16 mouse cellular contexts compared by ENCODE assay signal in genomic region chr12:57548981-57549666, GRCm38 (mm10). TPM values are rescaled to one million over a fixed set of nuclear protein-coding genes. Genes with fewer than 3 reads are reported as not detected.
DNase-seq lines count a peak whose midpoint lies in the region; ATAC-seq lines count a peak whose summit lies in the region.
"Had no signal": no experiment of that assay in that cellular context is flagged by ENCODE, and none has a peak within 500 bp of the region (broad histone marks: within the 10 kb centered on the region; RNA-seq: fewer than 3 reads in every experiment).

No protein-coding gene starts in this region.

- DNase-seq in hindbrain, embryonic 11.5 days (ENCODE audit: low spot score): peak; percentile 59
- peak; percentile 93 for DNase-seq in midbrain, embryonic 11.5 days (ENCODE audit: low spot score, missing footprints)
- DNase-seq in intestine, embryonic 14.5 days (ENCODE audit: low spot score): peak; percentile 72
- no peak for DNase-seq in cerebellum, adult 18-20 months
- no peak for DNase-seq in kidney, adult 11 months
- DNase-seq: cerebellum, adult 11 months; gastrocnemius, postnatal 14 days; kidney, postnatal 14 days had no signal

- ATAC-seq in hindbrain, embryonic 11.5 days (ENCODE audit: low FRiP score): no peak
- ATAC-seq in hindbrain, embryonic 12.5 days (ENCODE audit: low FRiP score): no peak
- ATAC-seq in midbrain, embryonic 11.5 days (ENCODE audit: low FRiP score): no peak
- no peak for ATAC-seq in midbrain, embryonic 16.5 days
- 0 out of 2 replicates have a peak, but pooled peaks have one; percentile 4 for ATAC-seq in intestine, embryonic 14.5 days (replicated peaks; ENCODE audit: low FRiP score, low TSS enrichment, low read depth)
- 0 out of 2 replicates have a peak, but pooled peaks have one; percentile 24 for ATAC-seq in stomach, embryonic 14.5 days (ENCODE audit: insufficient number of reproducible peaks, insufficient read depth, low FRiP score, low read depth)
- ATAC-seq: forebrain, embryonic 15.5 days; hindbrain, embryonic 16.5 days had no signal

- no peaks in the 10 kb centered on the region for H3K9me3 ChIP-seq in hindbrain, embryonic 11.5 days (ENCODE audit: control insufficient read depth, low read length)
- 0 out of 2 replicates have a peak, but pooled peaks cover 2% of the 10 kb centered on the region for H3K9me3 ChIP-seq in hindbrain, embryonic 12.5 days (replicated peaks)
- H3K9me3 ChIP-seq in midbrain, embryonic 11.5 days (ENCODE audit: control insufficient read depth, low read length): no peaks in the 10 kb centered on the region
- H3K9me3 ChIP-seq in midbrain, embryonic 16.5 days (replicated peaks; ENCODE audit: control insufficient read depth, low read length, poor library complexity, severe bottlenecking): no peaks in the 10 kb centered on the region
- H3K9me3 ChIP-seq in intestine, embryonic 14.5 days (ENCODE audit: control insufficient read depth, low read length): no peaks in the 10 kb centered on the region
- H3K9me3 ChIP-seq in stomach, embryonic 14.5 days (ENCODE audit: control insufficient read depth, low read depth, low read length): no peaks in the 10 kb centered on the region
- H3K9me3 ChIP-seq: embryonic facial prominence, embryonic 12.5 days; forebrain, embryonic 15.5 days had no signal

- H3K4me2 ChIP-seq in hindbrain, embryonic 11.5 days (replicated peaks; ENCODE audit: low read depth, low read length): no peak overlapping the region
- H3K4me2 ChIP-seq in hindbrain, embryonic 12.5 days (replicated peaks): no peak overlapping the region
- H3K4me2 ChIP-seq in midbrain, embryonic 11.5 days: peak overlapping the region; percentile 36
- H3K4me2 ChIP-seq in midbrain, embryonic 16.5 days (ENCODE audit: low read length): no peak overlapping the region; the same call in 1 of the 2 replicates
- peak overlapping the region; percentile 35 for H3K4me2 ChIP-seq in intestine, embryonic 14.5 days (ENCODE audit: low read length)
- H3K4me2 ChIP-seq in stomach, embryonic 14.5 days (replicated peaks; ENCODE audit: low read depth, low read length): peak overlapping the region; percentile 79
- H3K4me2 ChIP-seq: embryonic facial prominence, embryonic 12.5 days; forebrain, embryonic 15.5 days had no signal

- no peak overlapping the region for H3K4me3 ChIP-seq in hindbrain, embryonic 11.5 days (ENCODE audit: low read depth, low read length)
- H3K4me3 ChIP-seq in hindbrain, embryonic 12.5 days: no peak overlapping the region
- peak overlapping the region; percentile 11 for H3K4me3 ChIP-seq in midbrain, embryonic 11.5 days (ENCODE audit: low read depth, low read length)
- H3K4me3 ChIP-seq in midbrain, embryonic 16.5 days (ENCODE audit: low read depth, low read length): no peak overlapping the region
- 0 out of 2 replicates have a peak overlapping the region, but pooled peaks have one; percentile 27 for H3K4me3 ChIP-seq in intestine, embryonic 14.5 days (ENCODE audit: low read depth, low read length)
- peak overlapping the region; percentile 25 for H3K4me3 ChIP-seq in stomach, embryonic 14.5 days (ENCODE audit: low read depth, low read length)
- H3K4me3 ChIP-seq: embryonic facial prominence, embryonic 12.5 days; forebrain, embryonic 15.5 days had no signal

- no peak overlapping the region for H3K9ac ChIP-seq in hindbrain, embryonic 11.5 days (ENCODE audit: low read depth, low read length)
- no peak overlapping the region for H3K9ac ChIP-seq in hindbrain, embryonic 12.5 days
- H3K9ac ChIP-seq in midbrain, embryonic 11.5 days (ENCODE audit: low read length): peak overlapping the region; percentile 20; the same call in 1 of the 2 replicates
- H3K9ac ChIP-seq in midbrain, embryonic 16.5 days (ENCODE audit: low read depth, low read length): no peak overlapping the region
- H3K9ac ChIP-seq in intestine, embryonic 14.5 days (ENCODE audit: low read length): no peak overlapping the region
- peak overlapping the region; percentile 25; the same call in 1 of the 2 replicates for H3K9ac ChIP-seq in stomach, embryonic 14.5 days (replicated peaks; ENCODE audit: low read depth, low read length)
- H3K9ac ChIP-seq: embryonic facial prominence, embryonic 12.5 days; forebrain, embryonic 15.5 days had no signal

- WGBS in hindbrain, embryonic 11.5 days: 2% methylated on average over 25 of the region's 25 CpGs
- WGBS in hindbrain, embryonic 12.5 days: 2% methylated on average over 25 of the region's 25 CpGs
- 2% methylated on average over 24 of the region's 25 CpGs for WGBS in midbrain, embryonic 11.5 days
- 3% methylated on average over 25 of the region's 25 CpGs for WGBS in midbrain, embryonic 16.5 days
- 3% methylated on average over 25 of the region's 25 CpGs for WGBS in intestine, embryonic 14.5 days
- WGBS in stomach, embryonic 14.5 days: 2% methylated on average over 25 of the region's 25 CpGs

- no peak overlapping the region for H3K27ac ChIP-seq in hindbrain, embryonic 11.5 days (ENCODE audit: low read depth, low read length)
- no peak overlapping the region for H3K27ac ChIP-seq in hindbrain, embryonic 12.5 days
- H3K27ac ChIP-seq in midbrain, embryonic 11.5 days (ENCODE audit: low read depth, low read length): no peak overlapping the region
- H3K27ac ChIP-seq in midbrain, embryonic 16.5 days (ENCODE audit: low read length): no peak overlapping the region
- H3K27ac ChIP-seq in intestine, embryonic 14.5 days (ENCODE audit: low read depth): peak overlapping the region; percentile 12
- peak overlapping the region; percentile 67 for H3K27ac ChIP-seq in stomach, embryonic 14.5 days (ENCODE audit: low read length)
- H3K27ac ChIP-seq: embryonic facial prominence, embryonic 12.5 days; forebrain, embryonic 15.5 days had no signal

- H3K4me1 ChIP-seq in hindbrain, embryonic 11.5 days (replicated peaks; ENCODE audit: control insufficient read depth, insufficient read depth, low read length): peaks cover 9% of the 10 kb centered on the region
- H3K4me1 ChIP-seq in hindbrain, embryonic 12.5 days: peaks cover 11% of the 10 kb centered on the region
- peaks cover 17% of the 10 kb centered on the region; the same call in 1 of the 2 replicates for H3K4me1 ChIP-seq in midbrain, embryonic 11.5 days (ENCODE audit: control insufficient read depth, insufficient read depth, low read length)
- peaks cover 5% of the 10 kb centered on the region; the same call in 1 of the 2 replicates for H3K4me1 ChIP-seq in midbrain, embryonic 16.5 days (ENCODE audit: control insufficient read depth, insufficient read depth, low read length)
- 0 out of 2 replicates have a peak, but pooled peaks cover 6% of the 10 kb centered on the region for H3K4me1 ChIP-seq in intestine, embryonic 14.5 days (replicated peaks; ENCODE audit: control insufficient read depth, insufficient read depth, low read length)
- 0 out of 2 replicates have a peak, but pooled peaks cover 7% of the 10 kb centered on the region for H3K4me1 ChIP-seq in stomach, embryonic 14.5 days (ENCODE audit: control insufficient read depth, insufficient read depth, low read length)

- no peaks in the 10 kb centered on the region for H3K36me3 ChIP-seq in hindbrain, embryonic 11.5 days (ENCODE audit: control insufficient read depth, insufficient read depth, low read length)
- no peaks in the 10 kb centered on the region for H3K36me3 ChIP-seq in hindbrain, embryonic 12.5 days
- H3K36me3 ChIP-seq in midbrain, embryonic 11.5 days (ENCODE audit: control insufficient read depth, insufficient read depth, low read length): no peaks in the 10 kb centered on the region
- H3K36me3 ChIP-seq in midbrain, embryonic 16.5 days (ENCODE audit: control insufficient read depth, insufficient read depth, low read length): no peaks in the 10 kb centered on the region
- H3K36me3 ChIP-seq in intestine, embryonic 14.5 days (ENCODE audit: control insufficient read depth, insufficient read depth, low read length): no peaks in the 10 kb centered on the region
- no peaks in the 10 kb centered on the region for H3K36me3 ChIP-seq in stomach, embryonic 14.5 days (ENCODE audit: control insufficient read depth, insufficient read depth, low read length)
- H3K36me3 ChIP-seq: embryonic facial prominence, embryonic 12.5 days; forebrain, embryonic 15.5 days had no signal

- H3K27me3 ChIP-seq in hindbrain, embryonic 11.5 days (ENCODE audit: control insufficient read depth, insufficient read depth, low read length): peaks cover 94% of the 10 kb centered on the region
- H3K27me3 ChIP-seq in hindbrain, embryonic 12.5 days: peaks cover 97% of the 10 kb centered on the region
- H3K27me3 ChIP-seq in midbrain, embryonic 11.5 days (ENCODE audit: control insufficient read depth, insufficient read depth, low read length): peaks cover 93% of the 10 kb centered on the region
- peaks cover 81% of the 10 kb centered on the region for H3K27me3 ChIP-seq in midbrain, embryonic 16.5 days (ENCODE audit: control insufficient read depth, insufficient read depth, low read depth, low read length)
- peaks cover 100% of the 10 kb centered on the region for H3K27me3 ChIP-seq in intestine, embryonic 14.5 days (replicated peaks; ENCODE audit: control insufficient read depth, insufficient read depth, low read length)
- peaks cover 38% of the 10 kb centered on the region for H3K27me3 ChIP-seq in stomach, embryonic 14.5 days (ENCODE audit: control insufficient read depth, insufficient read depth, low read length)
- H3K27me3 ChIP-seq: CH12.LX had no signal

RNA-seq across cellular contexts. Expression of gene Foxa1, which starts 2.4 kb away (rescaled TPM):
- 1.2 and 2.1 TPM in 2 replicates for polyA plus RNA-seq in hindbrain, embryonic 11.5 days (2014; fragmentation: Nextera tagmentation; extraction: Ambion mirVana)
- 2.8 and 3.0 TPM in 2 replicates for polyA plus RNA-seq in hindbrain, embryonic 12.5 days (2016; fragmentation: Nextera tagmentation; extraction: Ambion mirVana)
- polyA plus RNA-seq in midbrain, embryonic 11.5 days (2014; fragmentation: Nextera tagmentation; extraction: Ambion mirVana): 6.8 and 10.5 TPM in 2 replicates
- 1.1 and 1.8 TPM in 2 replicates for polyA plus RNA-seq in midbrain, embryonic 16.5 days (2015; fragmentation: Nextera tagmentation; extraction: Ambion mirVana)
- polyA plus RNA-seq in intestine, embryonic 14.5 days (2014; fragmentation: Nextera tagmentation; extraction: Ambion mirVana): 8.3 and 8.4 TPM in 2 replicates
- 19.6 and 20.0 TPM in 2 replicates for polyA plus RNA-seq in stomach, embryonic 14.5 days (2014; fragmentation: Nextera tagmentation; extraction: Ambion mirVana)
- polyA plus RNA-seq: spleen, adult 2 months had no signal

RNA-seq across cellular contexts. Expression of gene Ttc6, which starts 14.8 kb away (rescaled TPM):
- 0.33 and 1.2 TPM in 2 replicates for polyA plus RNA-seq in hindbrain, embryonic 11.5 days (2014; fragmentation: Nextera tagmentation; extraction: Ambion mirVana)
- 1.6 and 1.9 TPM in 2 replicates for polyA plus RNA-seq in hindbrain, embryonic 12.5 days (2016; fragmentation: Nextera tagmentation; extraction: Ambion mirVana)
- polyA plus RNA-seq in midbrain, embryonic 11.5 days (2014; fragmentation: Nextera tagmentation; extraction: Ambion mirVana): 2.6 and 2.9 TPM in 2 replicates
- polyA plus RNA-seq in midbrain, embryonic 16.5 days (2015; fragmentation: Nextera tagmentation; extraction: Ambion mirVana): 1.1 and 1.3 TPM in 2 replicates
- 1.7 and 2.6 TPM in 2 replicates for polyA plus RNA-seq in intestine, embryonic 14.5 days (2014; fragmentation: Nextera tagmentation; extraction: Ambion mirVana)
- 9.0 and 11.4 TPM in 2 replicates for polyA plus RNA-seq in stomach, embryonic 14.5 days (2014; fragmentation: Nextera tagmentation; extraction: Ambion mirVana)

Comparison
In these comparisons a context has a peak if more than half of its experiments do, and no peak if none do; other contexts are left out.
1. H3K4me2 ChIP-seq: peak in midbrain, embryonic 11.5 days (single experiment), intestine, embryonic 14.5 days (single experiment) and stomach, embryonic 14.5 days (single experiment); none in hindbrain, embryonic 11.5 days (single experiment), hindbrain, embryonic 12.5 days (single experiment) and midbrain, embryonic 16.5 days (single experiment).
2. H3K4me3 ChIP-seq: peak in midbrain, embryonic 11.5 days (single experiment), intestine, embryonic 14.5 days (single experiment) and stomach, embryonic 14.5 days (single experiment); none in hindbrain, embryonic 11.5 days (single experiment), hindbrain, embryonic 12.5 days (single experiment) and midbrain, embryonic 16.5 days (single experiment).
3. H3K9ac ChIP-seq: peak in midbrain, embryonic 11.5 days (single experiment) and stomach, embryonic 14.5 days (single experiment); none in hindbrain, embryonic 11.5 days (single experiment), hindbrain, embryonic 12.5 days (single experiment), midbrain, embryonic 16.5 days (single experiment) and intestine, embryonic 14.5 days (single experiment).
4. ATAC-seq: peak in intestine, embryonic 14.5 days (single experiment) and stomach, embryonic 14.5 days (single experiment); none in hindbrain, embryonic 11.5 days (single experiment), hindbrain, embryonic 12.5 days (single experiment), midbrain, embryonic 11.5 days (single experiment) and midbrain, embryonic 16.5 days (single experiment).
5. DNase-seq: peak in hindbrain, embryonic 11.5 days (single experiment), midbrain, embryonic 11.5 days (single experiment) and intestine, embryonic 14.5 days (single experiment); none in cerebellum, adult 18-20 months (0 of 2) and kidney, adult 11 months (single experiment).
6. H3K27ac ChIP-seq: peak in intestine, embryonic 14.5 days (single experiment) and stomach, embryonic 14.5 days (single experiment); none in hindbrain, embryonic 11.5 days (single experiment), hindbrain, embryonic 12.5 days (single experiment), midbrain, embryonic 11.5 days (single experiment) and midbrain, embryonic 16.5 days (single experiment).